Mouse (Mus musculus) olfactory bulb, adult 2 months (tissue): ENCODE measurements around the gene Gm14685. TPM values are rescaled to one million over a fixed set of nuclear protein-coding genes. Genes with fewer than 3 reads are reported as not detected.
"Not testable (repeated sequence)": the region's sequence is repeated elsewhere in the genome, so short reads cannot be mapped to it uniquely, and the experiment has no call there.

ENCODE experiments used
- H3K27ac ChIP-seq: fragments of 200-500 bp; 2 replicates; pipeline ENCODE4 v1.5.1; 2012; ENCODE audit warnings: low read depth, low read length; ENCODE audit not compliant: insufficient read depth
- H3K4me1 ChIP-seq: fragments of 200-500 bp; 2 replicates; pipeline ENCODE4 v1.6.1; 2012; ENCODE audit warnings: low read length; ENCODE audit not compliant: control insufficient read depth, insufficient read depth
- H3K4me3 ChIP-seq: fragments of 200-500 bp; 2 replicates; pipeline ENCODE4 v1.5.1; 2012; ENCODE audit warnings: mild to moderate bottlenecking, low read depth, low read length, moderate library complexity; ENCODE audit not compliant: insufficient read depth
- WGBS: fragments of 180-500 bp; shearing (Covaris S2); methylation state at CpG from one replicate; pipeline ENCODE4 v1.1.7; 2018; 5-methylcytosine and 5-hydroxymethylcytosine counted together
- polyA plus RNA-seq: library from polyadenylated mRNA; stranded (reverse); fragments of >200 nt; gene quantifications from 2 replicates; pipeline ENCODE4 v1.2.4, GENCODE M21; 2012; ENCODE audit warnings: low replicate concordance; ENCODE audit not compliant: missing spikeins, insufficient read depth, insufficient read length

The Gm14685 gene
- not detected in 2 replicates for polyA plus RNA-seq

DNA sequence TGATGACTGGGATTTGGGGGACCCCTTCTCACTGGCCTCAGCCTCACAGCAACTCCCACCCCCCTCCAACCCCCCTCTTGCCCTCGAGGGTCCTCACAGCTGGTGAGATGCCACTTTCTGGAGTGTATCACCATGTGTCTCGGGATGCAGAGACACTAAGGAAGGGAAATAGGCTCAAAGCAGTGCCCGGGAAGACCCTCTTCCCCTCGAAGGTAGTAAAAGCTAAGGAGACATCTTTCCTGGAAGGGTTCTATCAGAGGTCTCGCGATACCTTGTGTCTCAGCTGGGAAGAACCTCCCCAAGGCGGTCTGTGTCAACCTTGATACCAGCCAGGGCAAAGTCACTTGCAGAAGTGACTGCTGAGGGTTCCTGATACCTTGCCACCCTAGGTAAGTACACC is at the start of gene Gm14685:
Gene Gm14685, plus strand, starts transcription at position 301 of the 400 bp plus-strand sequence.
- no CpG with 5 or more reads among the region's 7 CpGs for WGBS
- H3K4me3 ChIP-seq, H3K27ac ChIP-seq, H3K4me1 ChIP-seq: not testable (repeated sequence)

DNA sequence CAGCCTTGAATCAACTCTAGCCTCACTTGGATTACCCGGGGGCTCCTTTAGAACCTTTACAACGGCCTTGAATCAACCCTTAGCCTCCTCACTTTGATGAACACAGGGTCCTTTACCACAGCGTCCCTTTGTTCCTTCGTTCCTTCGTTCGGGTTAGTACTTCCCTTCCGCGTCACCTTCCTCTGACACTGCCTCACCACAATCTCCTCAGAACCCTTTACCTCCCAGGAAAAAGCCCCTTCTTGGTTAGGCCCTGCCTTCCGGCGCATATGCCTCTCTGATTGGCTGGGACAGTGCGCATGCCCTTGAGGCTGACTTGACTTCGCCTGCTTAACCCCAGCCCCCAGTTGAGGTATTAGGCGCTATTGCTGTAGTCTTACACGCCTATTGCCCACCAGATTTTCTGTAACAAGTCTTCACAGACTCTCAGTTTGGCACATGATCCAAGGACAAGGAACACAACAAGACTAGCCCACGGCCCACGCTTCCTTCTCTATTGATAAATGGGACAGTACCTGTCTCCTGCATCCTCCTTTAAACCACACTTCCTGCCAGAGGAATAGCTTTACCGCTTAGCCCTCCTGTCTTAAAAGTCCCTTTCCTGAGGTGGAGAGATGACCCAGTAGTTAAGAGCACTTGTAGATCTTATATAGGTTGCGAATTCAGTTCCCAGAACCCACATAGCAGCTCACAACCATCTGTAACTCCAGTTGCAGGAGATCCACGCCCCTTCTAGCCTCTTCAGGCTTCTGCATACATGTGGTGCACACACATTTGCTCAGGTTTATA is 34.4 kb upstream of the Gm14685 start, which contains the start of gene Xlr4a:
Gene Xlr4a, minus strand, starts transcription at position 212 of the 789 bp plus-strand sequence.
- not testable (repeated sequence) for H3K4me1 ChIP-seq, H3K27ac ChIP-seq, H3K4me3 ChIP-seq
- WGBS, result 83% methylated on average over 19 of the region's 19 CpGs

DNA sequence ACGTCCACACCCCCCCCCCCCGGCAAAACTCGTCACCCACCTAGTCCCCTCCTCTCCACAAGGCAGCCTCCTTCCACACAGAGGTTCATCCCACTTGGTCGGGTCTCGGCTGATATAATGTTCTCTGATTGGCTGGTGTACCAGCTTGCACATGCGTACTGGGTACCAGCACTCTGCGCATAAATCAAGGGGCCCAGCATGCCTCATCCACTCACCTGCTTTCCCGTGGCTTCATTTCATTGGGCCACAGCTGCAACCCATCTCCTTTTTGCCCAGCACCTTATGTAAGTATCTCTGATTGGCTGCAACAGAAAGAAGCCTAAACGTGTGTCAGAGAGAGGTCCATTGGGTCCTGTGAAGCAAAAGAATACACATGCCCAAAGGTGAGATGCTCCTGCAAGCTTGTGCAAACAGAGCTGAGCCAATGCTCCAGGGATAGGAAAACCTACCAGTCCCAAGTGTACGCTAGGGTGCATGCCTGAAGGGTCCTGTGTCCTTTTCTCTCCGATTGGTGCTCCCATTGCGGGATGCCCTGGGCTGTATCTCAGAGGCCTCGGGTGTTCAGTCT is 19.8 kb upstream of the Gm14685 start, which contains the start of gene Xlr3a:
Gene Xlr3a, minus strand, starts transcription at position 155 of the 568 bp plus-strand sequence.
- WGBS, result 76% methylated on average over 13 of the region's 13 CpGs
- H3K27ac ChIP-seq, H3K4me3 ChIP-seq, H3K4me1 ChIP-seq: not testable (repeated sequence)

- no CpG with 5 or more reads among the region's 12 CpGs for WGBS
- not testable (repeated sequence) for H3K4me1 ChIP-seq, H3K27ac ChIP-seq, H3K4me3 ChIP-seq
Measured at GRCm38 (mm10) chrX:73122859-73123829, 6.3 kb downstream of the Gm14685 start.

DNA sequence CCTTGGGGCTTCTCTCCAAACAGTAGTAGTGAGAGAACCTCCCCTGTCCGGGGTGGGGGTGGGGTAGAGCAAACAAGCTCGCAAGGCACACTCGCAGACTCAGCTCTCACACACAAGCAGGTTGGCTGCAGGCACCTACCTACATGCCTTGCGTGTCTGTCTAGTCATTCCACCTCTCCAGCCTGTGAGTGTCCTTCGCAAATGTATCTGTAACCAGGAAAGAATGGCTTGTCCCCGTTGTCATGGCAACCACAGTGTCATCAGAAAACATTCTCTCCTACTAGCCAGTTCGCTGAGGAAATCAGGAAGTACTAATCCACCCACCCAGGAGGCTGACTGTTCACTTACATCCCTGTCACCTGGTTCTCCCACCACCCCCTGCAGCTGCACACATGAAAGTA is 26.4 kb downstream of the Gm14685 start:
- WGBS, result no CpG with 5 or more reads among the region's 7 CpGs
- H3K27ac ChIP-seq, H3K4me1 ChIP-seq, H3K4me3 ChIP-seq: not testable (repeated sequence)

DNA sequence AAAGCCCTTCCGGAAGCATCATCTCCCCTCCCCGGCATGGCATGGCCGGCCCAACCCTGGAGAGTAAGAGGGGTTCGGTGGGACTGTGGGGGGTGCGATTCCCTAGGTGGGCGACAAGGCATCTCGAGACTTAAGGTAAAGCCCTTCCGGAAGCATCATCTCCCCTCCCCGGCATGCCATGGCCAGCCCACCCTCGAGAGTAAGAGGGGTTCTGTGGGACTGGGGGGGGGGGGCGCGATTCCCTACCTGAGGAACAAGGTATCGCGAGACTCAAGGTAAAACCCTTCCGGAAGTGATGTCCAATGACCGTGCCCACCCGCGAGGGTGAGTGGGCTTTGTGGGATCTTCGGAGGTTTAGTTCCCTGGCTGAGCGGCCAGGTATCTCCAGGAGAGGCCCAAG is 31.6 kb downstream of the Gm14685 start, which contains the start of gene Xlr5b:
Gene Xlr5b, plus strand, starts transcription at position 301 of the 400 bp plus-strand sequence.
- WGBS, result no CpG with 5 or more reads among the region's 20 CpGs
- not testable (repeated sequence) for H3K4me1 ChIP-seq, H3K27ac ChIP-seq, H3K4me3 ChIP-seq

GRCm38 (mm10) chrX:73149350-73149749 is 32.5 kb downstream of the Gm14685 start, which contains the start of gene DXBay18:
Gene DXBay18 (minus strand): TSS chrX:73149450.
- no CpG with 5 or more reads among the region's 7 CpGs for WGBS
- not testable (repeated sequence) for H3K4me1 ChIP-seq, H3K27ac ChIP-seq, H3K4me3 ChIP-seq

DNA sequence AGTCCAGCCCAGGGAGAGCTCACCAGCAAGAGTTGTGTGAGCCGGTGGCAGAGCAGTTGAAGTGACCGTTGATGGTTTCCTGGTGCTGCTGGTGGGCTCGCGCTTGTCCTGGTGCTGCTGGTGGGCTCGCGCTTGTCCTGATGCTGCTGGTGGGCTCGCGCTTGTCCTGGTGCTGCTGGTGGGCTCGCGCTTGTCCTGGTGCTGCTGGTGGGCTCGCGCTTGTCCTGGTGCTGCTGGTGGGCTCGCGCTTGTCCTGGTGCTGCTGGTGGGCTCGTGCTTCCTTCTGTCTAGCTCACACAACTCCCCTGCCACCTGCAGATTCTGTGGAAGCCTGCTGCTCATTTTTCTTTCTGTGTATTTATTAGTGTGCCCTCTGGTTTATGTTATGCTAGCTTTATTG is 60.0 kb downstream of the Gm14685 start, which contains the start of gene Spin2d:
Gene Spin2d, minus strand, starts transcription at position 101 of the 400 bp plus-strand sequence.
- WGBS, result 93% methylated on average over 6 of the region's 15 CpGs
- H3K27ac ChIP-seq, H3K4me1 ChIP-seq, H3K4me3 ChIP-seq: not testable (repeated sequence)

Other genes starting within 250 kb of the Gm14685 start
- not detected in 2 replicates for gene Cetn2, start 198.6 kb upstream of the Gm14685 start, polyA plus RNA-seq
- gene Nsdhl, start 198.5 kb upstream of the Gm14685 start, polyA plus RNA-seq, result not detected in 2 replicates
- not detected in 2 replicates for gene Zfp185, start 129.7 kb upstream of the Gm14685 start, polyA plus RNA-seq
- gene Pnma5, start 79.9 kb upstream of the Gm14685 start, polyA plus RNA-seq, result not detected in 2 replicates
- gene Pnma3, start 52.3 kb upstream of the Gm14685 start, polyA plus RNA-seq, result not detected in 2 replicates
- gene Xlr4a, start 34.6 kb upstream of the Gm14685 start, polyA plus RNA-seq, result not detected in 2 replicates
- not detected in 2 replicates for gene Xlr3a, start 20.0 kb upstream of the Gm14685 start, polyA plus RNA-seq
- gene Xlr5b, start 31.7 kb downstream of the Gm14685 start, polyA plus RNA-seq, result not detected in 2 replicates
- not detected in 2 replicates for gene DXBay18, start 32.4 kb downstream of the Gm14685 start, polyA plus RNA-seq
- not detected in 2 replicates for gene Spin2d, start 59.9 kb downstream of the Gm14685 start, polyA plus RNA-seq
- not detected in 2 replicates for gene Xlr3b, start 75.2 kb downstream of the Gm14685 start, polyA plus RNA-seq
- gene Xlr4b, start 97.3 kb downstream of the Gm14685 start, polyA plus RNA-seq, result not detected in 2 replicates
- gene F8a, start 111.2 kb downstream of the Gm14685 start, polyA plus RNA-seq, result not detected in 2 replicates
- gene Xlr4c, start 126.1 kb downstream of the Gm14685 start, polyA plus RNA-seq, result not detected in 2 replicates
- gene Xlr3c, start 148.3 kb downstream of the Gm14685 start, polyA plus RNA-seq, result not detected in 2 replicates
- gene Xlr5a, start 175.9 kb downstream of the Gm14685 start, polyA plus RNA-seq, result not detected in 2 replicates
- gene Xlr5c, start 175.9 kb downstream of the Gm14685 start, polyA plus RNA-seq, result not detected in 2 replicates
- gene Gm45015, start 219.8 kb downstream of the Gm14685 start, polyA plus RNA-seq, result not detected in 2 replicates
- not detected in 2 replicates for gene Zfp275, start 225.6 kb downstream of the Gm14685 start, polyA plus RNA-seq